Mouse (Mus musculus): Measurements from ENCODE around the gene Pdhb.

- TF ChIP-seq CTCF (IDR thresholded peaks at IDR 0.05; ENCODE audit: control insufficient read depth, insufficient read depth, insufficient read length) (no peak), MYOG (IDR thresholded peaks at IDR 0.05; ENCODE audit: control insufficient read depth, extremely low read depth, insufficient read length) (no peak)
Observed at GRCm38 (mm10) chr14:8219876-8220275, 47.1 kb upstream of the Pdhb start.

Data from C2C12 (cell line).